Mouse (Mus musculus): ENCODE results near the gene Armc8. TPM values are rescaled to one million over a fixed set of nuclear protein-coding genes. Genes with fewer than 3 reads are reported as not detected.

Gene Armc8
- polyA plus RNA-seq, 1 experiment from 2014 or later = 40.7 TPM

- Histone ChIP-seq H3K9ac (no peak overlapping the region), H3K4me2 (replicated peaks) (no peak overlapping the region), H3K27ac (no peak overlapping the region), H3K4me1 (no peaks in the 10 kb centered on the region), H3K36me3 (peaks cover 71% of the 10 kb centered on the region), H3K9me3 (replicated peaks) (no peaks in the 10 kb centered on the region), H3K27me3 (no peaks in the 10 kb centered on the region), H3K4me3 (no peak overlapping the region)
- ATAC-seq (ENCODE audit: low FRiP score) = no peak
- 90% methylated on average over 3 of the region's 3 CpGs for WGBS
Measured at GRCm38 (mm10) chr9:99487841-99488240, 80.9 kb downstream of the Armc8 start.

- Histone ChIP-seq H3K9me3 (replicated peaks) (no peaks in the 10 kb centered on the region), H3K27ac (no peak overlapping the region), H3K4me2 (replicated peaks) (no peak overlapping the region), H3K36me3 (peaks cover 72% of the 10 kb centered on the region), H3K27me3 (no peaks in the 10 kb centered on the region), H3K4me3 (no peak overlapping the region), H3K9ac (no peak overlapping the region), H3K4me1 (no peaks in the 10 kb centered on the region)
- no peak for ATAC-seq (ENCODE audit: low FRiP score)
- WGBS = 90% methylated on average over 8 of the region's 8 CpGs
Measured at GRCm38 (mm10) chr9:99487126-99487695, 81.5 kb downstream of the Armc8 start.

- WGBS = 96% methylated on average over 4 of the region's 4 CpGs
- Histone ChIP-seq H3K27ac (no peak overlapping the region), H3K4me1 (no peaks in the 10 kb centered on the region), H3K36me3 (peaks cover 85% of the 10 kb centered on the region), H3K9ac (no peak overlapping the region), H3K9me3 (replicated peaks) (no peaks in the 10 kb centered on the region), H3K4me2 (replicated peaks) (no peak overlapping the region), H3K4me3 (no peak overlapping the region), H3K27me3 (no peaks in the 10 kb centered on the region)
- no peak for ATAC-seq (ENCODE audit: low FRiP score)
Measured at GRCm38 (mm10) chr9:99485144-99485543, 83.6 kb downstream of the Armc8 start.

- Histone ChIP-seq H3K27ac (no peak overlapping the region), H3K36me3 (peaks cover 81% of the 10 kb centered on the region), H3K4me1 (no peaks in the 10 kb centered on the region), H3K27me3 (no peaks in the 10 kb centered on the region), H3K9ac (no peak overlapping the region), H3K9me3 (replicated peaks) (no peaks in the 10 kb centered on the region), H3K4me3 (no peak overlapping the region), H3K4me2 (replicated peaks) (no peak overlapping the region)
- no peak for ATAC-seq (ENCODE audit: low FRiP score)
Measured at GRCm38 (mm10) chr9:99484632-99485031, 84.1 kb downstream of the Armc8 start.

- H3K9ac ChIP-seq = no peak overlapping the region
- H3K9me3 ChIP-seq (replicated peaks) = no peaks in the 10 kb centered on the region
- no peaks in the 10 kb centered on the region for H3K4me1 ChIP-seq
- H3K27ac ChIP-seq = no peak overlapping the region
- H3K27me3 ChIP-seq = no peaks in the 10 kb centered on the region
- no peak for ATAC-seq (ENCODE audit: low FRiP score)
- no peak overlapping the region for H3K4me2 ChIP-seq (replicated peaks)
- H3K4me3 ChIP-seq = no peak overlapping the region
- WGBS = 94% methylated on average over 4 of the region's 4 CpGs
- peaks cover 76% of the 10 kb centered on the region for H3K36me3 ChIP-seq
Measured at GRCm38 (mm10) chr9:99483191-99483590, 85.5 kb downstream of the Armc8 start.

- no peaks in the 10 kb centered on the region for H3K9me3 ChIP-seq (replicated peaks)
- 97% methylated on average over 4 of the region's 4 CpGs for WGBS
- no peak overlapping the region for H3K27ac ChIP-seq
- no peak for ATAC-seq (ENCODE audit: low FRiP score)
- H3K4me3 ChIP-seq = no peak overlapping the region
- H3K27me3 ChIP-seq = no peaks in the 10 kb centered on the region
- H3K4me2 ChIP-seq (replicated peaks) = no peak overlapping the region
- no peaks in the 10 kb centered on the region for H3K4me1 ChIP-seq
- peaks cover 63% of the 10 kb centered on the region for H3K36me3 ChIP-seq
- H3K9ac ChIP-seq = 0 out of 2 replicates have a peak overlapping the region, but pooled peaks have one; percentile 27
Measured at GRCm38 (mm10) chr9:99480764-99481163, 87.9 kb downstream of the Armc8 start.

- H3K4me2 ChIP-seq (replicated peaks) = no peak overlapping the region
- no peak overlapping the region for H3K4me3 ChIP-seq
- H3K36me3 ChIP-seq = peaks cover 67% of the 10 kb centered on the region
- H3K4me1 ChIP-seq = no peaks in the 10 kb centered on the region
- H3K27me3 ChIP-seq = no peaks in the 10 kb centered on the region
- H3K27ac ChIP-seq = no peak overlapping the region
- H3K9me3 ChIP-seq (replicated peaks) = no peaks in the 10 kb centered on the region
- 83% methylated on average over 9 of the region's 9 CpGs for WGBS
- no peak overlapping the region for H3K9ac ChIP-seq
- ATAC-seq (ENCODE audit: low FRiP score) = no peak
Measured at GRCm38 (mm10) chr9:99479181-99479711, 89.5 kb downstream of the Armc8 start.

- peaks cover 20% of the 10 kb centered on the region for H3K36me3 ChIP-seq
- peaks cover 3% of the 10 kb centered on the region; the same call in 1 of the 2 replicates for H3K4me1 ChIP-seq
- no peak overlapping the region for H3K4me2 ChIP-seq (replicated peaks)
- H3K27ac ChIP-seq = no peak overlapping the region
- ATAC-seq (ENCODE audit: low FRiP score) = no peak
- no peak overlapping the region for H3K9ac ChIP-seq
- H3K9me3 ChIP-seq (replicated peaks) = no peaks in the 10 kb centered on the region
- 86% methylated on average over 7 of the region's 7 CpGs for WGBS
- no peak overlapping the region for H3K4me3 ChIP-seq
- H3K27me3 ChIP-seq = no peaks in the 10 kb centered on the region
Measured at GRCm38 (mm10) chr9:99471334-99471733, 97.4 kb downstream of the Armc8 start.

GRCm38 (mm10) chr9:99470347-99471092, 98.2 kb downstream of the Armc8 start:
- Histone ChIP-seq H3K9ac (no peak overlapping the region), H3K36me3 (peaks cover 11% of the 10 kb centered on the region), H3K9me3 (replicated peaks) (no peaks in the 10 kb centered on the region), H3K27ac (no peak overlapping the region), H3K27me3 (no peaks in the 10 kb centered on the region), H3K4me3 (no peak overlapping the region), H3K4me1 (peaks cover 3% of the 10 kb centered on the region; the same call in 1 of the 2 replicates), H3K4me2 (replicated peaks) (no peak overlapping the region)
- WGBS = 80% methylated on average over 16 of the region's 16 CpGs
- ATAC-seq (ENCODE audit: low FRiP score) = no peak

- no peak overlapping the region for H3K9ac ChIP-seq
- no peak for ATAC-seq (ENCODE audit: low FRiP score)
- H3K27ac ChIP-seq = no peak overlapping the region
- WGBS = 75% methylated on average over 8 of the region's 8 CpGs
- H3K36me3 ChIP-seq = peaks cover 4% of the 10 kb centered on the region; the same call in 1 of the 2 replicates
- H3K9me3 ChIP-seq (replicated peaks) = no peaks in the 10 kb centered on the region
- H3K4me3 ChIP-seq = no peak overlapping the region
- peaks cover 3% of the 10 kb centered on the region; the same call in 1 of the 2 replicates for H3K4me1 ChIP-seq
- no peak overlapping the region for H3K4me2 ChIP-seq (replicated peaks)
- no peaks in the 10 kb centered on the region for H3K27me3 ChIP-seq
Measured at GRCm38 (mm10) chr9:99469681-99470273, 98.9 kb downstream of the Armc8 start.

GRCm38 (mm10) chr9:99468572-99468971, 100.1 kb downstream of the Armc8 start:
- Histone ChIP-seq H3K4me1 (peaks cover 3% of the 10 kb centered on the region; the same call in 1 of the 2 replicates), H3K27me3 (no peaks in the 10 kb centered on the region), H3K9ac (no peak overlapping the region), H3K9me3 (replicated peaks) (no peaks in the 10 kb centered on the region), H3K4me2 (replicated peaks) (no peak overlapping the region), H3K36me3 (no peaks in the 10 kb centered on the region), H3K27ac (no peak overlapping the region), H3K4me3 (no peak overlapping the region)
- 81% methylated on average over 9 of the region's 9 CpGs for WGBS
- ATAC-seq (ENCODE audit: low FRiP score) = no peak

- Histone ChIP-seq H3K9ac (no peak overlapping the region), H3K9me3 (replicated peaks) (no peaks in the 10 kb centered on the region), H3K4me2 (replicated peaks) (no peak overlapping the region), H3K27me3 (no peaks in the 10 kb centered on the region), H3K27ac (no peak overlapping the region), H3K4me1 (no peaks in the 10 kb centered on the region), H3K36me3 (no peaks in the 10 kb centered on the region), H3K4me3 (no peak overlapping the region)
- ATAC-seq (ENCODE audit: low FRiP score) = no peak
- WGBS = 87% methylated on average over 6 of the region's 6 CpGs
Measured at GRCm38 (mm10) chr9:99464876-99465275, 103.8 kb downstream of the Armc8 start.

All from hindbrain, embryonic 12.5 days (tissue).